Mouse (Mus musculus): ENCODE results near the gene Brd9.

The Brd9 gene

GRCm38 (mm10) chr13:74008948-74009718 is 71.5 kb downstream of the Brd9 start, which contains the start of gene Tppp:
TSS of gene Tppp (plus strand) at chr13:74009407.
- peak; percentile 83 for DNase-seq (ENCODE audit: low read depth, low spot score)
- peaks cover 1% of the 10 kb centered on the region; the same call in 1 of the 2 replicates for H3K27me3 ChIP-seq (ENCODE audit: control insufficient read depth, insufficient read depth, low read length, poor library complexity, severe bottlenecking)
- no peaks in the 10 kb centered on the region for H3K36me3 ChIP-seq (ENCODE audit: control insufficient read depth, insufficient read depth, low read length, poor library complexity, severe bottlenecking)

- peak; percentile 14 for DNase-seq (ENCODE audit: low read depth, low spot score)
- peaks cover under 1% of the 10 kb centered on the region; the same call in 1 of the 2 replicates for H3K27me3 ChIP-seq (ENCODE audit: control insufficient read depth, insufficient read depth, low read length, poor library complexity, severe bottlenecking)
- H3K36me3 ChIP-seq (ENCODE audit: control insufficient read depth, insufficient read depth, low read length, poor library complexity, severe bottlenecking), result no peaks in the 10 kb centered on the region
Measured at GRCm38 (mm10) chr13:74009791-74010614, 72.4 kb downstream of the Brd9 start.
